Mouse (Mus musculus): Measurements from ENCODE around the gene Dis3l2. TPM values are rescaled to one million over a fixed set of nuclear protein-coding genes. Genes with fewer than 3 reads are reported as not detected.
A peak's percentile ranks its signal among the peaks of the same experiment; 100 is the strongest.

Gene Dis3l2
- polyA plus RNA-seq, 1 experiment from 2014 or later, result 37.7 TPM

DNA sequence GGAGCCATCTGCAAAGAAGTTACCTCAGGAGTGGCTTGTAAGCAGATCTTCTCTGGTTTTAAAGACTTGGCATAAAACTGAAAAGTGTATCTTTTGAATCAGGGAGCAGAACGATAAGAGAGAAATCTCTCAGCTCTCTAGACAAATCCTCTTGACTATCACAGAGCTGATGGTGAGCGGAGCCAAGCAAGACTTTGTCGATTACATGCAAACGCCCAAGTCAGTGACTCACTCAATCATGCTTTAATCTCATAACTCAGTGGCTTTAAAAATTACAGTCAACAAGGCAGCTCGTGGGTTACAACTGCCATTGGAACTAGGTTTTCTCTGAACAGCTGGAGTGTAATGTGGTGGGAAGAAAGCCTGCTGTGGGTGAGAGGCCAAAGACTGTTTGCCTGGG lies 297.8 kb downstream of the Dis3l2 start:
- Histone ChIP-seq H3K4me2 (ENCODE audit: low read depth) (no peak overlapping the region), H3K27ac (ENCODE audit: low read depth, low read length) (no peak overlapping the region), H3K4me3 (ENCODE audit: low read depth, low read length) (no peak overlapping the region), H3K27me3 (ENCODE audit: control insufficient read depth, insufficient read depth, low read length) (no peaks in the 10 kb centered on the region), H3K36me3 (ENCODE audit: control insufficient read depth, insufficient read depth, low read length) (no peaks in the 10 kb centered on the region), H3K9me3 (ENCODE audit: control insufficient read depth, low read length) (no peaks in the 10 kb centered on the region), H3K9ac (ENCODE audit: low read length) (no peak overlapping the region), H3K4me1 (ENCODE audit: control insufficient read depth, insufficient read depth, low read length) (peaks cover 12% of the 10 kb centered on the region)
- WGBS, result 85% methylated on average over 5 of the region's 5 CpGs
- ATAC-seq (ENCODE audit: insufficient read depth, low FRiP score, low TSS enrichment) (no peak), DNase-seq (ENCODE audit: low spot score) (no peak)

GRCm38 (mm10) chr1:87002545-87003168 lies 299.0 kb downstream of the Dis3l2 start:
- Histone ChIP-seq H3K4me3 (ENCODE audit: low read depth, low read length) (no peak overlapping the region), H3K4me1 (ENCODE audit: control insufficient read depth, insufficient read depth, low read length) (peaks cover 12% of the 10 kb centered on the region), H3K27me3 (ENCODE audit: control insufficient read depth, insufficient read depth, low read length) (no peaks in the 10 kb centered on the region), H3K9ac (ENCODE audit: low read length) (no peak overlapping the region; the same call in 1 of the 2 replicates), H3K4me2 (ENCODE audit: low read depth) (no peak overlapping the region), H3K27ac (ENCODE audit: low read depth, low read length) (peak overlapping the region; percentile 47), H3K36me3 (ENCODE audit: control insufficient read depth, insufficient read depth, low read length) (no peaks in the 10 kb centered on the region), H3K9me3 (ENCODE audit: control insufficient read depth, low read length) (no peaks in the 10 kb centered on the region)
- peak; percentile 93 for ATAC-seq (ENCODE audit: insufficient read depth, low FRiP score, low TSS enrichment)
- peak; percentile 75 for DNase-seq (ENCODE audit: low spot score)
- 6% methylated on average over 8 of the region's 9 CpGs for WGBS

DNA sequence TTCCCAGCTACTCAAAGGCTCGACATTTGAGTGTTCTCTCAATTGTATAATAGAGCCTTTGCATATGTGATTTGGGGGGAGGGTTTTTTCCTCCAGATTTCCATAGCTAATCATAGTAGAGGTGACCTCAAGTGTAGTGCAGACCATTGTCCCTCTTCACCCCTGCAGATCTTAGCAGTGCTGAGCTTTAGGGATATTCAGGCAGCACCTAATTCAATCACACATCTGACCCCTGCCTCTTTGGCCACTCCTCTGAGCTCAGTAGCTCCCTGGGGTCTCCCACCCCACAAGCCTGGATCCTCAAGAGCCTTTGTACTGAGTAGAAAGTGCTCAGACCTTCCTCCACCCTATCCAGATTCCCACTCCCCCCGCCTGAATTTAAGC lies 299.6 kb downstream of the Dis3l2 start:
- no peaks in the 10 kb centered on the region for H3K36me3 ChIP-seq (ENCODE audit: control insufficient read depth, insufficient read depth, low read length)
- H3K4me3 ChIP-seq (ENCODE audit: low read depth, low read length), result no peak overlapping the region
- H3K4me1 ChIP-seq (ENCODE audit: control insufficient read depth, insufficient read depth, low read length), result peaks cover 12% of the 10 kb centered on the region
- WGBS, result 8% methylated on average over 2 of the region's 2 CpGs
- H3K27ac ChIP-seq (ENCODE audit: low read depth, low read length), result peak overlapping the region; percentile 63
- H3K4me2 ChIP-seq (ENCODE audit: low read depth), result no peak overlapping the region
- no peak overlapping the region for H3K9ac ChIP-seq (ENCODE audit: low read length)
- peak; percentile 83 for ATAC-seq (ENCODE audit: insufficient read depth, low FRiP score, low TSS enrichment)
- DNase-seq (ENCODE audit: low spot score), result peak; percentile 58
- H3K9me3 ChIP-seq (ENCODE audit: control insufficient read depth, low read length), result no peaks in the 10 kb centered on the region
- no peaks in the 10 kb centered on the region for H3K27me3 ChIP-seq (ENCODE audit: control insufficient read depth, insufficient read depth, low read length)

DNA sequence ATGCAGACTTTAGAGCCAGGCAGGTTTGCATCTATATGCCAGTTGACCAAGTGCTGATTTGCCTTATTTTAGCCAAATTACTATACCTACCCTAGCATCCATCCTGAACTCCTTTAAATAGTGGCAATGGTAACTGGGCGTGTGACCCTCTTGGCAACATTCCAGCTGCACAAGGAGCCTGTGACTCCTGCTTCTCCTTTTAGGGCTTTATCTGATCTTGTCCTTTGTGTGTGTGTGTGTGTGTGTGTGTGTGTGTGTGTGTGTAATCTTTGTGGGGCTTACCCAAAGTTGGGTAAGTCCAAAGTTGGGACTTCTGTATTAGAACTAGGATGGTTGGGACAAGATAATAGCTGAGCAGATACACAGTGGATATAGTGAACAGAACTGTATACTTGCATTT lies 302.8 kb downstream of the Dis3l2 start:
- no peaks in the 10 kb centered on the region for H3K9me3 ChIP-seq (ENCODE audit: control insufficient read depth, low read length)
- H3K36me3 ChIP-seq (ENCODE audit: control insufficient read depth, insufficient read depth, low read length), result no peaks in the 10 kb centered on the region
- no peaks in the 10 kb centered on the region for H3K27me3 ChIP-seq (ENCODE audit: control insufficient read depth, insufficient read depth, low read length)
- H3K9ac ChIP-seq (ENCODE audit: low read length), result no peak overlapping the region
- H3K4me3 ChIP-seq (ENCODE audit: low read depth, low read length), result no peak overlapping the region
- H3K27ac ChIP-seq (ENCODE audit: low read depth, low read length), result no peak overlapping the region
- WGBS, result 93% methylated on average over 1 of the region's 1 CpGs
- DNase-seq (ENCODE audit: low spot score) (no peak), ATAC-seq (ENCODE audit: insufficient read depth, low FRiP score, low TSS enrichment) (no peak)
- H3K4me2 ChIP-seq (ENCODE audit: low read depth), result no peak overlapping the region
- H3K4me1 ChIP-seq (ENCODE audit: control insufficient read depth, insufficient read depth, low read length), result peaks cover 15% of the 10 kb centered on the region

DNA sequence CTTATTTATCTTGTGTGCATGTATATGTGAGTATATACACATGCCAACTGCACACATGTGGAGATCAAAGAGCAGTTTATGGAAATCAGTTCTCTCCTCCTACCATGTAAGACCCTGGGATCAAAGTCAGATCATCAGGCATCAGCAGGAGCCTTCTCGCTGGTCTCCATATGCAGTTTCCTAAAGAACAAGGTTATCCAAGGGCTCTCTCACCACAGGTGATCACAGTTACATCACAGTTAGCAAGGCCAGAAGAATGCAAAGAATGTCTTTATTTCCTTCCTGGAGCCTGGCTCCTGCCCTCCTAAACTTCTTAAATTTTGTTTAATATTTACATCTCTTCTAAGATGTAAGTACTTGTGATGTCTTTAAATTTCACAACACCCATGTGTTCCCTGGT lies 304.6 kb downstream of the Dis3l2 start:
- Histone ChIP-seq H3K4me3 (ENCODE audit: low read depth, low read length) (no peak overlapping the region), H3K36me3 (ENCODE audit: control insufficient read depth, insufficient read depth, low read length) (no peaks in the 10 kb centered on the region), H3K9ac (ENCODE audit: low read length) (no peak overlapping the region), H3K27ac (ENCODE audit: low read depth, low read length) (no peak overlapping the region), H3K4me2 (ENCODE audit: low read depth) (no peak overlapping the region), H3K4me1 (ENCODE audit: control insufficient read depth, insufficient read depth, low read length) (peaks cover 15% of the 10 kb centered on the region), H3K27me3 (ENCODE audit: control insufficient read depth, insufficient read depth, low read length) (no peaks in the 10 kb centered on the region), H3K9me3 (ENCODE audit: control insufficient read depth, low read length) (no peaks in the 10 kb centered on the region)
- DNase-seq (ENCODE audit: low spot score) (no peak), ATAC-seq (ENCODE audit: insufficient read depth, low FRiP score, low TSS enrichment) (no peak)
- WGBS, result 19% methylated on average over 1 of the region's 1 CpGs

DNA sequence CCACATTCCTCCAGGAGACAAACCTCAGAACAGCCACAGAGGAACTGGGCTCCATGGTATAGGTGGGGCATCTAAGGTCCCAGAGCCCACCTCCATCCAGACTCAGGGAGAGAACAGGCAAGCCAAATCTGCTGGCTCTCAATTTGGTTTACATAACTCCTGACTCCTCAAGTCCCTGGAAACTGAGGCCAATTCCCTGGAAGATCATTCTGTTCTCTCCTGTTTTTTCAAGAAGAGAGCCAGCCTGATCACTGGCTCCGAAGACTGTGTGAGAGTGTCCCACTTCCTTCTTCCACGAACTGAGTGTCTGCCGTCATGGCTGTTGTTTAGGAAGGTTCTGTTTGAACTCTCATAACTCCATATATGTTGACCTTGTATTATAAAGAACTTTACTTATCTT lies 305.5 kb downstream of the Dis3l2 start:
- H3K4me2 ChIP-seq (ENCODE audit: low read depth), result no peak overlapping the region
- no peaks in the 10 kb centered on the region for H3K36me3 ChIP-seq (ENCODE audit: control insufficient read depth, insufficient read depth, low read length)
- no peak overlapping the region for H3K27ac ChIP-seq (ENCODE audit: low read depth, low read length)
- H3K27me3 ChIP-seq (ENCODE audit: control insufficient read depth, insufficient read depth, low read length), result no peaks in the 10 kb centered on the region
- peaks cover 7% of the 10 kb centered on the region for H3K4me1 ChIP-seq (ENCODE audit: control insufficient read depth, insufficient read depth, low read length)
- no peak overlapping the region for H3K4me3 ChIP-seq (ENCODE audit: low read depth, low read length)
- no peak for ATAC-seq (ENCODE audit: insufficient read depth, low FRiP score, low TSS enrichment)
- WGBS, result 89% methylated on average over 3 of the region's 3 CpGs
- H3K9ac ChIP-seq (ENCODE audit: low read length), result no peak overlapping the region
- H3K9me3 ChIP-seq (ENCODE audit: control insufficient read depth, low read length), result no peaks in the 10 kb centered on the region
- DNase-seq (ENCODE audit: low spot score), result no peak

DNA sequence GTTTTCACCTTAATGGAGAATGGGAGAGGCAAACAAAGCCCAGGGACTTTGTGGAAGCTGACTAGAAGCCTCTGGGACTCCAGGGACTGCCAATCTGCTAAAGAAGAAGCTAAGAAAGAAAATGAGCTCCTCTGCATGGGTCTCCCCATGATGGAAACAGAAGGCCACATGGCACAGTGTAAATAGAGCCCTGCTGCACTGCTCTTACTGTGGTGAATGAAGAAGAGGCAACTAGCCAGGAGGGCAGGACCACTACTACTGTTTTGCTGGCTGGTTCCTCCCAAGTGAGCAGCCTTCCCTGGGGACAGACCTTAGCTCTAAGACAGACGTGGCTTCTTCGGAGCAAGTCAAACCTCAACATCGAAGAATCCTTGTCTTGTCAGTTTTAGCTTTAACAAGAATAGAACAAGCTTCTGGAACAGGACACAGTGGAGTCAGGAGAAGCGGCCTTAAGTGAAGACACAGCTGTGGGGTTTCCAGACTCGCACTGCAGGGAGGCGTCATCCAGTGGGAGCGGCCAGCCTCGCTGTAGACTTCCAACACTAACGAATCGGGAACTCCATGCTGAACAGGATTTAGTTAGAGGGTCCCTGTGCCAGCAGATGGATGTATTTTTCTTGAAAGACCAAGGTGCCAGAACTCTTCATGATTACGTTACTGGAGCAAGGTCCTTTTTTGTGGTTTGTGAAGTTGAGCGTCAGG lies 307.2 kb downstream of the Dis3l2 start:
- no peaks in the 10 kb centered on the region for H3K9me3 ChIP-seq (ENCODE audit: control insufficient read depth, low read length)
- 69% methylated on average over 12 of the region's 12 CpGs for whole genome bisulfite sequencing
- DNase-seq (ENCODE audit: low spot score) (no peak), ATAC-seq (ENCODE audit: insufficient read depth, low FRiP score, low TSS enrichment) (no peak)
- no peaks in the 10 kb centered on the region for H3K27me3 ChIP-seq (ENCODE audit: control insufficient read depth, insufficient read depth, low read length)
- peaks cover 7% of the 10 kb centered on the region; the same call in 1 of the 2 replicates for H3K4me1 ChIP-seq (ENCODE audit: control insufficient read depth, insufficient read depth, low read length)
- H3K4me2 ChIP-seq (ENCODE audit: low read depth), result no peak overlapping the region
- no peak overlapping the region for H3K4me3 ChIP-seq (ENCODE audit: low read depth, low read length)
- no peak overlapping the region for H3K27ac ChIP-seq (ENCODE audit: low read depth, low read length)
- H3K36me3 ChIP-seq (ENCODE audit: control insufficient read depth, insufficient read depth, low read length), result no peaks in the 10 kb centered on the region
- H3K9ac ChIP-seq (ENCODE audit: low read length), result no peak overlapping the region

DNA sequence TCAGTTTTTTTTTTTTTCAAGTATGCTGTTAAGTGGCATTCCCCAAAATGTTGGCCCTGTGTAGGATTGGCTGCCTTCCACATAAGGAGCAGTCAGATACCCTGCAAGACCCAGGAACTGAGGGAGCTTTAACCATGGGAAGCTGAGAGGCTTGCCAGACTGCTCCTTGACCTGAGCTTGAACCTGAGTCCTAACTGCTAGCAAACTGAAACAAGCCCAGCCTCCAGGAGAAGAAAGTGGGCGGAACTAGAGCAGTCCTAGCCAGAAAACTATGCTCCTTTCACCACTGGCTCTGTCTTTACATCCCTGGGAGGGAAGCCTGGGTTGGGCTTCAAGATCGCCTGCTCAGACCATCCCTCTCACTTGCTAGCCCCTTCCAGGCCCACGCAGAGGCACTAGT lies 308.1 kb downstream of the Dis3l2 start:
- Histone ChIP-seq H3K9me3 (ENCODE audit: control insufficient read depth, low read length) (no peaks in the 10 kb centered on the region), H3K9ac (ENCODE audit: low read length) (no peak overlapping the region), H3K36me3 (ENCODE audit: control insufficient read depth, insufficient read depth, low read length) (no peaks in the 10 kb centered on the region), H3K4me1 (ENCODE audit: control insufficient read depth, insufficient read depth, low read length) (peaks cover 7% of the 10 kb centered on the region; the same call in 1 of the 2 replicates), H3K27ac (ENCODE audit: low read depth, low read length) (no peak overlapping the region), H3K27me3 (ENCODE audit: control insufficient read depth, insufficient read depth, low read length) (no peaks in the 10 kb centered on the region), H3K4me3 (ENCODE audit: low read depth, low read length) (no peak overlapping the region), H3K4me2 (ENCODE audit: low read depth) (no peak overlapping the region)
- ATAC-seq (ENCODE audit: insufficient read depth, low FRiP score, low TSS enrichment) (no peak), DNase-seq (ENCODE audit: low spot score) (no peak)
- WGBS, result 58% methylated on average over 3 of the region's 3 CpGs

- no peaks in the 10 kb centered on the region for H3K36me3 ChIP-seq (ENCODE audit: control insufficient read depth, insufficient read depth, low read length)
- WGBS, result 94% methylated on average over 2 of the region's 2 CpGs
- no peaks in the 10 kb centered on the region for H3K9me3 ChIP-seq (ENCODE audit: control insufficient read depth, low read length)
- ATAC-seq (ENCODE audit: insufficient read depth, low FRiP score, low TSS enrichment) (no peak), DNase-seq (ENCODE audit: low spot score) (no peak)
- peaks cover 7% of the 10 kb centered on the region; the same call in 1 of the 2 replicates for H3K4me1 ChIP-seq (ENCODE audit: control insufficient read depth, insufficient read depth, low read length)
- no peak overlapping the region for H3K4me3 ChIP-seq (ENCODE audit: low read depth, low read length)
- no peak overlapping the region for H3K27ac ChIP-seq (ENCODE audit: low read depth, low read length)
- no peaks in the 10 kb centered on the region for H3K27me3 ChIP-seq (ENCODE audit: control insufficient read depth, insufficient read depth, low read length)
- no peak overlapping the region for H3K9ac ChIP-seq (ENCODE audit: low read length)
- no peak overlapping the region for H3K4me2 ChIP-seq (ENCODE audit: low read depth)
Measured at GRCm38 (mm10) chr1:87012606-87013005, 309.0 kb downstream of the Dis3l2 start.
